Mouse (Mus musculus) myocyte (in vitro differentiated cells): ENCODE results near the gene Htr6. TPM values are rescaled to one million over a fixed set of nuclear protein-coding genes. Genes with fewer than 3 reads are reported as not detected.

Source experiments
- H3K27me3 ChIP-seq: one replicate; pipeline ENCODE4 v1.6.1; 2011; ENCODE audit not compliant: control insufficient read depth, insufficient read depth, insufficient read length
- H3K36me3 ChIP-seq: one replicate; pipeline ENCODE4 v1.6.1; 2011; ENCODE audit not compliant: control insufficient read depth, insufficient read depth
- H3K4me2 ChIP-seq: one replicate; pipeline ENCODE4 v1.6.1; 2011; ENCODE audit warnings: low read depth, control low read depth
- H3K4me3 ChIP-seq: one replicate; pipeline ENCODE4 v1.5.1; 2011; ENCODE audit warnings: mild to moderate bottlenecking, control low read depth, moderate library complexity
- H3K79me2 ChIP-seq: one replicate; pipeline ENCODE4 v1.6.1; 2011; ENCODE audit not compliant: control insufficient read depth, insufficient read depth
- H3ac ChIP-seq: one replicate; pipeline ENCODE4 v1.6.1; 2011; ENCODE audit not compliant: control insufficient read depth, insufficient read length
- CEBPB ChIP-seq: IDR thresholded peaks from 2 replicates; pipeline ENCODE4 v1.6.1; 2011; ENCODE audit warnings: mild to moderate bottlenecking, moderate library complexity; ENCODE audit not compliant: poor library complexity, insufficient read depth, severe bottlenecking
- E2F4 ChIP-seq: IDR thresholded peaks from one replicate; pipeline ENCODE4 v1.6.1; 2011; ENCODE audit warnings: mild to moderate bottlenecking, control low read depth, moderate library complexity; ENCODE audit not compliant: insufficient read depth
- MAX ChIP-seq: IDR thresholded peaks from one replicate; pipeline ENCODE4 v1.6.1; 2011; ENCODE audit warnings: low read depth, mild to moderate bottlenecking, control low read depth
- MYOD1 ChIP-seq, 3 experiments: IDR thresholded peaks; one replicate each; pipeline ENCODE4 v1.6.1; 2011; ENCODE audit warnings: control low read depth in 2 of 3, low read depth in 2 of 3, mild to moderate bottlenecking in 2 of 3, moderate library complexity in 1 of 3; ENCODE audit not compliant: insufficient read length in 2 of 3, control insufficient read depth in 1 of 3
- MYOG ChIP-seq, 3 experiments: IDR thresholded peaks; one replicate each; pipeline ENCODE4 v1.6.1; 2011; ENCODE audit warnings: control low read depth in 2 of 3, low read depth in 2 of 3, mild to moderate bottlenecking in 2 of 3; ENCODE audit not compliant: insufficient read length in 2 of 3, control insufficient read depth in 1 of 3, insufficient read depth in 1 of 3
- POLR2A ChIP-seq: IDR thresholded peaks from one replicate; pipeline ENCODE4 v1.6.1; 2011; ENCODE audit warnings: low read depth, mild to moderate bottlenecking, control low read depth, moderate library complexity; ENCODE audit not compliant: insufficient read length
- POLR2AphosphoS2 ChIP-seq: IDR thresholded peaks from one replicate; pipeline ENCODE4 v1.6.1; 2011; ENCODE audit warnings: low read depth, control low read depth; ENCODE audit not compliant: insufficient read length
- REST ChIP-seq: IDR thresholded peaks from one replicate; pipeline ENCODE4 v1.6.1; 2011; ENCODE audit warnings: mild to moderate bottlenecking, control low read depth, moderate library complexity; ENCODE audit not compliant: insufficient read depth, insufficient read length
- SRF ChIP-seq: IDR thresholded peaks from one replicate; pipeline ENCODE4 v1.6.1; 2011; ENCODE audit warnings: low read depth; ENCODE audit not compliant: control insufficient read depth, insufficient read length
- TCF12 ChIP-seq: IDR thresholded peaks from one replicate; pipeline ENCODE4 v1.6.1; 2011; ENCODE audit warnings: mild to moderate bottlenecking, control low read depth; ENCODE audit not compliant: poor library complexity, insufficient read depth, severe bottlenecking
- TCF3 ChIP-seq: IDR thresholded peaks from one replicate; pipeline ENCODE4 v1.6.1; 2011; ENCODE audit warnings: low read depth, control low read depth; ENCODE audit not compliant: insufficient read length
- USF1 ChIP-seq: IDR thresholded peaks from one replicate; pipeline ENCODE4 v1.6.1; 2011; ENCODE audit warnings: low read depth, mild to moderate bottlenecking, control low read depth, moderate library complexity
- polyA plus RNA-seq: library from polyadenylated mRNA; unstranded; fragments of >200 nt; fragmentation: generic; extraction: Trizol; gene quantifications from one replicate; pipeline ENCODE4 v1.2.1, GENCODE M21; 2012; ENCODE audit warnings: missing spikeins

Gene Htr6
- polyA plus RNA-seq, 1 experiment = 0.08 TPM

- H3K79me2 ChIP-seq = peaks cover 42% of the 10 kb centered on the region
- H3K4me3 ChIP-seq = no peak overlapping the region
- no peak overlapping the region for H3ac ChIP-seq
- H3K27me3 ChIP-seq = no peaks in the 10 kb centered on the region
- peaks cover 7% of the 10 kb centered on the region for H3K36me3 ChIP-seq
- TF ChIP-seq CEBPB (no peak), MYOD1 (IDR thresholded peaks at IDR 0.05; ENCODE audit: control insufficient read depth in 1 of 3, insufficient read length in 2 of 3, low read depth in 2 of 3) (no peak), TCF3 (no peak)
- no peak overlapping the region for H3K4me2 ChIP-seq
Observed at GRCm38 (mm10) chr4:139105453-139105852, 30.1 kb upstream of the Htr6 start.

- TF ChIP-seq MAX (no peak), CEBPB (no peak), USF1 (no peak), REST (no peak), SRF (no peak), MYOD1 (IDR thresholded peaks at IDR 0.05; ENCODE audit: control insufficient read depth in 1 of 3, insufficient read length in 2 of 3, low read depth in 2 of 3) (no peak), MYOG (IDR thresholded peaks at IDR 0.05; ENCODE audit: control insufficient read depth in 1 of 3, insufficient read depth in 1 of 3, insufficient read length in 2 of 3, low read depth in 2 of 3) (no peak), TCF12 (no peak), TCF3 (no peak), POLR2AphosphoS2 (no peak), E2F4 (no peak), POLR2A (no peak)
- Histone ChIP-seq H3ac (no peak overlapping the region), H3K4me2 (no peak overlapping the region), H3K4me3 (no peak overlapping the region), H3K27me3 (no peaks in the 10 kb centered on the region), H3K36me3 (peaks cover 7% of the 10 kb centered on the region), H3K79me2 (peaks cover 7% of the 10 kb centered on the region)
Observed at GRCm38 (mm10) chr4:139101546-139101945, 26.2 kb upstream of the Htr6 start.

- H3K79me2 ChIP-seq = peaks cover 4% of the 10 kb centered on the region
- H3ac ChIP-seq = no peak overlapping the region
- no peak for TF ChIP-seq MYOG (IDR thresholded peaks at IDR 0.05; ENCODE audit: control insufficient read depth in 1 of 3, insufficient read depth in 1 of 3, insufficient read length in 2 of 3, low read depth in 2 of 3)
- no peak for TF ChIP-seq TCF12
- no peak for TF ChIP-seq CEBPB
- TF ChIP-seq MYOD1 (IDR thresholded peaks at IDR 0.05; ENCODE audit: control insufficient read depth in 1 of 3, insufficient read length in 2 of 3, low read depth in 2 of 3) = no peak
- TF ChIP-seq REST = no peak
- TF ChIP-seq E2F4 = no peak
- no peak for TF ChIP-seq USF1
- TF ChIP-seq POLR2A = no peak
- no peak for TF ChIP-seq TCF3
- TF ChIP-seq MAX = no peak
- H3K36me3 ChIP-seq = peaks cover 7% of the 10 kb centered on the region
- H3K4me2 ChIP-seq = no peak overlapping the region
- H3K27me3 ChIP-seq = no peaks in the 10 kb centered on the region
- H3K4me3 ChIP-seq = no peak overlapping the region
Observed at GRCm38 (mm10) chr4:139100326-139100725, 25.0 kb upstream of the Htr6 start.

- H3K4me3 ChIP-seq = no peak overlapping the region
- no peaks in the 10 kb centered on the region for H3K36me3 ChIP-seq
- no peak for TF ChIP-seq POLR2AphosphoS2
- no peak overlapping the region for H3K4me2 ChIP-seq
- H3K27me3 ChIP-seq = no peaks in the 10 kb centered on the region
- no peak overlapping the region for H3ac ChIP-seq
- H3K79me2 ChIP-seq = no peaks in the 10 kb centered on the region
Observed at GRCm38 (mm10) chr4:139096201-139096600, 20.8 kb upstream of the Htr6 start.

- Histone ChIP-seq H3K4me2 (no peak overlapping the region), H3K4me3 (no peak overlapping the region), H3K36me3 (no peaks in the 10 kb centered on the region), H3K27me3 (no peaks in the 10 kb centered on the region), H3ac (no peak overlapping the region), H3K79me2 (no peaks in the 10 kb centered on the region)
- no peak for TF ChIP-seq MYOD1 (IDR thresholded peaks at IDR 0.05; ENCODE audit: control insufficient read depth in 1 of 3, insufficient read length in 2 of 3, low read depth in 2 of 3)
- no peak for TF ChIP-seq MAX
- no peak for TF ChIP-seq USF1
- TF ChIP-seq TCF3 = no peak
- no peak for TF ChIP-seq MYOG (IDR thresholded peaks at IDR 0.05; ENCODE audit: control insufficient read depth in 1 of 3, insufficient read depth in 1 of 3, insufficient read length in 2 of 3, low read depth in 2 of 3)
- TF ChIP-seq TCF12 = no peak
- no peak for TF ChIP-seq E2F4
- TF ChIP-seq REST = no peak
- no peak for TF ChIP-seq POLR2AphosphoS2
- TF ChIP-seq POLR2A = no peak
- no peak for TF ChIP-seq SRF
Observed at GRCm38 (mm10) chr4:139095406-139095805, 20.0 kb upstream of the Htr6 start.
